Mouse (Mus musculus): ENCODE data around the gene Arid3a. TPM values are rescaled to one million over a fixed set of nuclear protein-coding genes. Genes with fewer than 3 reads are reported as not detected.
"Not testable (repeated sequence)": the region's sequence is repeated elsewhere in the genome, so short reads cannot be mapped to it uniquely, and the experiment has no call there.

Gene Arid3a
- polyA plus RNA-seq, 1 experiment, result 4.7 TPM

- WGBS, result 70% methylated on average over 7 of the region's 7 CpGs
- H3K4me3 ChIP-seq (replicated peaks; ENCODE audit: insufficient read depth, low read depth, low read length), result no peak overlapping the region
- no peak for DNase-seq
- H3K4me1 ChIP-seq (ENCODE audit: control insufficient read depth, insufficient read depth, low read length), result peaks cover 5% of the 10 kb centered on the region
- no peak for TF ChIP-seq POLR2A (IDR thresholded peaks at IDR 0.05; ENCODE audit: borderline replicate concordance, insufficient read depth, low read length)
- no peak for TF ChIP-seq CTCF (IDR thresholded peaks at IDR 0.05; ENCODE audit: borderline replicate concordance, insufficient read depth, low read depth, low read length)
- H3K27me3 ChIP-seq (ENCODE audit: control insufficient read depth, insufficient read depth, low read length), result no peaks in the 10 kb centered on the region
- H3K27ac ChIP-seq (ENCODE audit: insufficient read depth, low read length), result no peak overlapping the region
Observed at GRCm38 (mm10) chr10:79946752-79947322, 20.0 kb downstream of the Arid3a start.

GRCm38 (mm10) chr10:79947502-79947901 is 20.7 kb downstream of the Arid3a start:
- Histone ChIP-seq H3K27ac (ENCODE audit: insufficient read depth, low read length) (no peak overlapping the region), H3K4me1 (ENCODE audit: control insufficient read depth, insufficient read depth, low read length) (peaks cover 5% of the 10 kb centered on the region), H3K27me3 (ENCODE audit: control insufficient read depth, insufficient read depth, low read length) (no peaks in the 10 kb centered on the region), H3K4me3 (replicated peaks; ENCODE audit: insufficient read depth, low read depth, low read length) (no peak overlapping the region)
- 88% methylated on average over 6 of the region's 6 CpGs for WGBS
- TF ChIP-seq POLR2A (IDR thresholded peaks at IDR 0.05; ENCODE audit: borderline replicate concordance, insufficient read depth, low read length) (no peak), CTCF (IDR thresholded peaks at IDR 0.05; ENCODE audit: borderline replicate concordance, insufficient read depth, low read depth, low read length) (no peak)
- DNase-seq, result no peak

- no peaks in the 10 kb centered on the region for H3K27me3 ChIP-seq (ENCODE audit: control insufficient read depth, insufficient read depth, low read length)
- H3K4me3 ChIP-seq (replicated peaks; ENCODE audit: insufficient read depth, low read depth, low read length), result no peak overlapping the region
- DNase-seq, result no peak
- WGBS, result 92% methylated on average over 4 of the region's 4 CpGs
- no peak for TF ChIP-seq POLR2A (IDR thresholded peaks at IDR 0.05; ENCODE audit: borderline replicate concordance, insufficient read depth, low read length)
- TF ChIP-seq CTCF (IDR thresholded peaks at IDR 0.05; ENCODE audit: borderline replicate concordance, insufficient read depth, low read depth, low read length), result no peak
- peaks cover 5% of the 10 kb centered on the region for H3K4me1 ChIP-seq (ENCODE audit: control insufficient read depth, insufficient read depth, low read length)
- no peak overlapping the region for H3K27ac ChIP-seq (ENCODE audit: insufficient read depth, low read length)
Observed at GRCm38 (mm10) chr10:79949873-79950272, 23.0 kb downstream of the Arid3a start.

- H3K4me3 ChIP-seq (replicated peaks; ENCODE audit: insufficient read depth, low read depth, low read length), result no peak overlapping the region
- peaks cover 5% of the 10 kb centered on the region; the same call in 1 of the 2 replicates for H3K4me1 ChIP-seq (ENCODE audit: control insufficient read depth, insufficient read depth, low read length)
- no peak for DNase-seq
- H3K27ac ChIP-seq (ENCODE audit: insufficient read depth, low read length), result no peak overlapping the region
- no peaks in the 10 kb centered on the region for H3K27me3 ChIP-seq (ENCODE audit: control insufficient read depth, insufficient read depth, low read length)
- 76% methylated on average over 18 of the region's 18 CpGs for WGBS
- TF ChIP-seq POLR2A (IDR thresholded peaks at IDR 0.05; ENCODE audit: borderline replicate concordance, insufficient read depth, low read length) (no peak), CTCF (IDR thresholded peaks at IDR 0.05; ENCODE audit: borderline replicate concordance, insufficient read depth, low read depth, low read length) (no peak)
Observed at GRCm38 (mm10) chr10:79950661-79951060, 23.8 kb downstream of the Arid3a start.

- TF ChIP-seq CTCF (IDR thresholded peaks at IDR 0.05; ENCODE audit: borderline replicate concordance, insufficient read depth, low read depth, low read length) (peak; percentile 51), POLR2A (IDR thresholded peaks at IDR 0.05; ENCODE audit: borderline replicate concordance, insufficient read depth, low read length) (no peak)
- DNase-seq, result no peak
- H3K4me3 ChIP-seq (replicated peaks; ENCODE audit: insufficient read depth, low read depth, low read length), result no peak overlapping the region
- 85% methylated on average over 6 of the region's 6 CpGs for WGBS
- H3K27ac ChIP-seq (ENCODE audit: insufficient read depth, low read length), result no peak overlapping the region
- H3K27me3 ChIP-seq (ENCODE audit: control insufficient read depth, insufficient read depth, low read length), result no peaks in the 10 kb centered on the region
- no peaks in the 10 kb centered on the region; the same call in 1 of the 2 replicates for H3K4me1 ChIP-seq (ENCODE audit: control insufficient read depth, insufficient read depth, low read length)
Observed at GRCm38 (mm10) chr10:79953946-79954345, 27.1 kb downstream of the Arid3a start.

DNA sequence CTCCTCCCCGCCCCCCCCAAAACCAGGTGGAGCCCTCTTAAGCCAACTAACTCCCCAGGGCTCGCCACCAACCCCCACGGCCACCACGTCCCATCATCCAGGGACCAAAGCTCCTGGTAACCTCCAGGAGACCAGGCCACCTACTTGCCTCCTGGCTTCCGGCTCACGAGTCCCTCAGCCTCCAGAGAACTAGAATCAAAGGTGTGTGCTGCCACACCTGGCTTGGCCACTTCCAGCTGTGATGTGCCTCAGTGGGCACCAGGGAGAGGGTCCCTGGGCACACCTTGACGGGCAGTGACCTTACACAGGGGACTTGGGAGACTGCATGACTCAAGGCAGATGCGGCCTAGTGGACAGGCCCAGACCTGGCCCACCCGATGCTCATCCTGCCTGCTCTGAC is 28.8 kb downstream of the Arid3a start:
- H3K27ac ChIP-seq (ENCODE audit: insufficient read depth, low read length), result no peak overlapping the region
- H3K4me3 ChIP-seq (replicated peaks; ENCODE audit: insufficient read depth, low read depth, low read length), result no peak overlapping the region
- TF ChIP-seq POLR2A (IDR thresholded peaks at IDR 0.05; ENCODE audit: borderline replicate concordance, insufficient read depth, low read length) (no peak), CTCF (IDR thresholded peaks at IDR 0.05; ENCODE audit: borderline replicate concordance, insufficient read depth, low read depth, low read length) (no peak)
- no peaks in the 10 kb centered on the region for H3K27me3 ChIP-seq (ENCODE audit: control insufficient read depth, insufficient read depth, low read length)
- no peak for DNase-seq
- WGBS, result 78% methylated on average over 9 of the region's 9 CpGs
- H3K4me1 ChIP-seq (ENCODE audit: control insufficient read depth, insufficient read depth, low read length), result no peaks in the 10 kb centered on the region; the same call in 1 of the 2 replicates

GRCm38 (mm10) chr10:79956643-79957154 is 29.9 kb downstream of the Arid3a start:
- 36% methylated on average over 4 of the region's 4 CpGs for WGBS
- TF ChIP-seq POLR2A (IDR thresholded peaks at IDR 0.05; ENCODE audit: borderline replicate concordance, insufficient read depth, low read length) (no peak), CTCF (IDR thresholded peaks at IDR 0.05; ENCODE audit: borderline replicate concordance, insufficient read depth, low read depth, low read length) (no peak)
- DNase-seq, result no peak
- no peak overlapping the region for H3K27ac ChIP-seq (ENCODE audit: insufficient read depth, low read length)
- no peak overlapping the region for H3K4me3 ChIP-seq (replicated peaks; ENCODE audit: insufficient read depth, low read depth, low read length)
- H3K4me1 ChIP-seq (ENCODE audit: control insufficient read depth, insufficient read depth, low read length), result no peaks in the 10 kb centered on the region; the same call in 1 of the 2 replicates
- no peaks in the 10 kb centered on the region for H3K27me3 ChIP-seq (ENCODE audit: control insufficient read depth, insufficient read depth, low read length)

DNA sequence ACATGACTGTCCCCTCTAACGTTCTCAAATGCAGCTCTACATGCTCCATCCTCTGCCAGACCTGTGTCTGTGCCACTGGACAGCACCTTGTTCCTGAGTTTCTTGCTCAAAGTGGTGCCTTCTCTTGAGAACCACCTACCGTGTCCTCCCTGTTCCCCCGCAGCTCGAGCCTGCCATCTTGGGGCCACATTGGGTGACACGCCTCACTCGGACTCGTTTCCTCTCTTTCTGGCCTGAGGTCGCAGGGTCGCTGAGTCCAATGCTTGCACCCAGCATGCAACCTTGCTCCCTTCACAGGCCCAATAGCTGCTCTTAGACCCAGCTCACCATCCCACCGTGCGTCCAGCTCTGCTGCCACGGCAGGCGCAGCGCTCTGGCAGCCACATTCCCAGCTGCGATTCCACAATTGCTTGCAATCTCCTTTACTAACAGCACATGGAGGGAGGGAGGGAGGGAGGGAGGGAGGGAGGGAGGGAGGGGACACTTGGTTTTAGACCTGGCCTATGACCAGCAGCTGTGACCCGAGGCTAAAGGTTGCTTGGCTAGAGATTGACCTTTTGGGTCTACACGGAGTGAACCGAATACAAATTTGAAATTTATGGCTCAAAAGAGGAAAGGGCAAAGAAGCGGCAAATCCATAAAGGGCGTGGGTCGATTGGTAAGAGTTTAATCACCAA is 31.4 kb downstream of the Arid3a start:
- no peaks in the 10 kb centered on the region; the same call in 1 of the 2 replicates for H3K4me1 ChIP-seq (ENCODE audit: control insufficient read depth, insufficient read depth, low read length)
- H3K4me3 ChIP-seq (replicated peaks; ENCODE audit: insufficient read depth, low read depth, low read length), result peak overlapping the region; percentile 3
- peak; percentile 77 to 87 for DNase-seq
- TF ChIP-seq POLR2A (IDR thresholded peaks at IDR 0.05; ENCODE audit: borderline replicate concordance, insufficient read depth, low read length), result no peak
- TF ChIP-seq CTCF (IDR thresholded peaks at IDR 0.05; ENCODE audit: borderline replicate concordance, insufficient read depth, low read depth, low read length), result peak; percentile 97
- no peaks in the 10 kb centered on the region for H3K27me3 ChIP-seq (ENCODE audit: control insufficient read depth, insufficient read depth, low read length)
- 11% methylated on average over 21 of the region's 21 CpGs for WGBS
- H3K27ac ChIP-seq (ENCODE audit: insufficient read depth, low read length), result no peak overlapping the region

- not testable (repeated sequence) for H3K27me3 ChIP-seq (ENCODE audit: control insufficient read depth, insufficient read depth, low read length); DNase-seq; H3K27ac ChIP-seq (ENCODE audit: insufficient read depth, low read length); H3K4me1 ChIP-seq (ENCODE audit: control insufficient read depth, insufficient read depth, low read length)
- peak overlapping the region; percentile 19 for H3K4me3 ChIP-seq (replicated peaks; ENCODE audit: insufficient read depth, low read depth, low read length)
- WGBS, result 21% methylated on average over 10 of the region's 10 CpGs
Observed at GRCm38 (mm10) chr10:79959412-79959811, 32.6 kb downstream of the Arid3a start.

Data from cerebellum, adult 2 months (tissue).